In the genomic region with DNA sequence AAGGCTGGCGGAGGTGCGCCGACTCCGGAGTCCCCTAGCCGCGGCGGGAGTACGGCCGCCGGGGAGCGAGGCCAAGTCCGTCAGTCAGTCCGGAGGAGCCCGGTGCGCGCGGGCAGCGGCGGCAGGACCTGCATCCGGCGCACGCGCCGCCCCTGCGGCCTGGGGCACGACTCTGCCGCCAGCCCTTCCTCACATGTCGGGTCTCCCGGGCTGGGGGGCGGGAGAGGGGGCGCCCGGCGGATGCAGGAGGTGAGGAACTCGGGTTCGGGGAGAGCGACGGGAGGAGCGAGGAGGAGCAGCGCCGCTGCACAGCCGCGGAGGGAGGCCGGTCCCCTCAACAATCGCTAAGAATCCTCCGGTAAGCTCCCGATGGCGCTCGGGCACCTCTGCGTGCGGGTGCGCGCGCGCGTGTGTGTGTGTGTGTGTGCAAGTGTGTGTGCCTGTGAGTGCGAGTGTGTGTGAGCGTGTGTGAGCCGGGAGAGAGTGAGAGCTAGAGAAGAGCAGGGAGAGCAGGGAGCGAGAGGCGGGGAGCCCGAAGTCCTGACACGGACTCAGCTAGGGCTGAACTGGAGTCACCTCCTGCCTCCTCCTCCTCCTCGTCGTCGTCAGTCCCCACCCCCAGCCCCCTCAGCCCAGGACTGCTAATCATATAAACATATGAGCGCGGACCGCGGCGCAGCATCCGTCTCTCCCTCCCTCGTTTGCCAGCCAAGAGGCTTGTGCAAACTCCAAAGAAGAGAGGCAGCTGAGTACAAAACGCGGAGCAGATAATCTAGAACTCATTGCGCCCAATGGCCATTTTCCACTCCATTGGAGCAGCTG, we compare ENCODE assay signal across 8 mouse cellular contexts. TPM values are rescaled to one million over a fixed set of nuclear protein-coding genes. Genes with fewer than 3 reads are reported as not detected.
A peak's percentile ranks its signal among the peaks of the same experiment; 100 is the strongest.
DNase-seq lines count a peak whose midpoint lies in the region; ATAC-seq and TF ChIP-seq lines count a peak whose summit lies in the region.

No protein-coding gene starts in this region.

- peak overlapping the region; percentile 76 for H3K4me3 ChIP-seq in hindbrain, postnatal 0 days (ENCODE audit: low read length)

- DNase-seq in adipocyte (ENCODE audit: low spot score), result peak; percentile 63
- DNase-seq in embryo, embryonic 10 days (ENCODE audit: low spot score), result peak; percentile 94
- peak; percentile 81 for DNase-seq in gastrocnemius, postnatal 10 days
- DNase-seq in hindbrain, postnatal 0 days (ENCODE audit: low spot score), result peak; percentile 88
- DNase-seq in left cerebral cortex, adult 8-10 months (ENCODE audit: low spot score in 2 of 2), result peak; percentile 60 to 73
- DNase-seq in right cerebral cortex, postnatal 10 days (ENCODE audit: low spot score in 2 of 2), result peak; percentile 86 to 91
- DNase-seq in urinary bladder, postnatal 36 days (ENCODE audit: low spot score in 2 of 2), result peak; percentile 77 to 79

- peak overlapping the region; percentile 91 for H3K27ac ChIP-seq in hindbrain, postnatal 0 days

- H3K9ac ChIP-seq in hindbrain, postnatal 0 days (replicated peaks; ENCODE audit: low read length), result peak overlapping the region; percentile 77

- no peaks in the 10 kb centered on the region for H3K4me1 ChIP-seq in hindbrain, postnatal 0 days (ENCODE audit: insufficient read depth, low read length)

- peak; percentile 88 for ATAC-seq in hindbrain, postnatal 0 days
- peak; percentile 44 for ATAC-seq in megakaryocyte, adult 5-6 weeks (ENCODE audit: poor library complexity, severe bottlenecking)

- no peaks in the 10 kb centered on the region for H3K27me3 ChIP-seq in hindbrain, postnatal 0 days (ENCODE audit: insufficient read depth, low read length)

- no peak for TF ChIP-seq CTCF in hindbrain, postnatal 0 days (IDR thresholded peaks at IDR 0.05; ENCODE audit: low read depth)

- H3K9me3 ChIP-seq in hindbrain, postnatal 0 days (ENCODE audit: low read length), result no peaks in the 10 kb centered on the region

- under 1% methylated on average over 64 of the region's 75 CpGs for WGBS in hindbrain, postnatal 0 days

- no peaks in the 10 kb centered on the region for H3K36me3 ChIP-seq in hindbrain, postnatal 0 days (ENCODE audit: insufficient read depth, low read length)

- H3K4me2 ChIP-seq in hindbrain, postnatal 0 days (ENCODE audit: low read depth, low read length), result peak overlapping the region; percentile 95

RNA-seq across cellular contexts. Expression of gene Adgrl2, which starts 1.1 kb away (rescaled TPM):
- 10 to 100 TPM; 44.1 to 51.1 TPM for total RNA-seq in gastrocnemius, postnatal 10 days (2021)
- 106 and 118 TPM in 2 replicates for total RNA-seq in hindbrain, postnatal 0 days (2014; rRNA removed)
- 81.2 and 82.5 TPM in 2 replicates for polyA plus RNA-seq in hindbrain, postnatal 0 days (2015; fragmentation: Nextera tagmentation; extraction: Ambion mirVana)
- 100 to 1,000 TPM in 3 of 4 experiments, 10 to 100 TPM in 1; 98.0 to 109 (median 107) TPM for total RNA-seq in left cerebral cortex, adult 8-10 months (2022)
- total RNA-seq in megakaryocyte, adult 5-6 weeks (2015), result 1.7 and 4.0 TPM in 2 replicates
- 1.9 and 2.2 TPM in 2 replicates for total RNA-seq in megakaryocyte, adult 5-6 weeks (2017)

Comparison
In these comparisons a context has a peak if more than half of its experiments do, and no peak if none do; other contexts are left out.
1. Peak in every context shown above with its lines: DNase-seq, ATAC-seq, H3K4me3 ChIP-seq and H3K27ac ChIP-seq.
2. RNA of gene Adgrl2, which starts 1.1 kb away (total RNA-seq): 98.0 to 109 TPM in left cerebral cortex, adult 8-10 months, 106 to 118 TPM in hindbrain, postnatal 0 days and 44.1 to 51.1 TPM in gastrocnemius, postnatal 10 days; 1.7 to 4.0 TPM in megakaryocyte, adult 5-6 weeks; every median in the first group is over 4 times any median in the second.